Mouse (Mus musculus): ENCODE data around the gene Elmo1. TPM values are rescaled to one million over a fixed set of nuclear protein-coding genes. Genes with fewer than 3 reads are reported as not detected.

Elmo1 gene
- polyA plus RNA-seq, 1 experiment from 2014 or later: 21.4 TPM

- Histone ChIP-seq H3K4me3 (ENCODE audit: low read depth, low read length) (no peak overlapping the region), H3K9ac (ENCODE audit: low read depth, low read length) (no peak overlapping the region), H3K9me3 (ENCODE audit: control insufficient read depth, low read length) (no peaks in the 10 kb centered on the region), H3K4me2 (ENCODE audit: low read depth, low read length) (no peak overlapping the region), H3K27ac (replicated peaks; ENCODE audit: low read depth, low read length) (no peak overlapping the region; the same call in 1 of the 2 replicates), H3K27me3 (replicated peaks; ENCODE audit: control insufficient read depth, insufficient read depth, low read length) (no peaks in the 10 kb centered on the region), H3K4me1 (ENCODE audit: control insufficient read depth, insufficient read depth, low read length) (peaks cover 14% of the 10 kb centered on the region), H3K36me3 (ENCODE audit: control insufficient read depth, insufficient read depth, low read length) (no peaks in the 10 kb centered on the region)
- ATAC-seq (ENCODE audit: low read depth) (no peak), DNase-seq (ENCODE audit: low spot score) (no peak)
- WGBS: 72% methylated on average over 3 of the region's 3 CpGs
Measured at GRCm38 (mm10) chr13:20098594-20098965, 8.2 kb downstream of the Elmo1 start.

GRCm38 (mm10) chr13:20099546-20099945 is 9.2 kb downstream of the Elmo1 start:
- Histone ChIP-seq H3K4me1 (ENCODE audit: control insufficient read depth, insufficient read depth, low read length) (peaks cover 14% of the 10 kb centered on the region), H3K9ac (ENCODE audit: low read depth, low read length) (no peak overlapping the region), H3K27me3 (replicated peaks; ENCODE audit: control insufficient read depth, insufficient read depth, low read length) (no peaks in the 10 kb centered on the region), H3K27ac (replicated peaks; ENCODE audit: low read depth, low read length) (no peak overlapping the region; the same call in 1 of the 2 replicates), H3K36me3 (ENCODE audit: control insufficient read depth, insufficient read depth, low read length) (no peaks in the 10 kb centered on the region), H3K4me2 (ENCODE audit: low read depth, low read length) (no peak overlapping the region), H3K9me3 (ENCODE audit: control insufficient read depth, low read length) (no peaks in the 10 kb centered on the region), H3K4me3 (ENCODE audit: low read depth, low read length) (no peak overlapping the region)
- 0 out of 2 replicates have a peak, but pooled peaks have one; percentile 5 for ATAC-seq (ENCODE audit: low read depth)
- 23% methylated on average over 4 of the region's 4 CpGs for WGBS
- DNase-seq (ENCODE audit: low spot score): no peak

GRCm38 (mm10) chr13:20100357-20100756 is 10.0 kb downstream of the Elmo1 start:
- H3K27me3 ChIP-seq (replicated peaks; ENCODE audit: control insufficient read depth, insufficient read depth, low read length): no peaks in the 10 kb centered on the region
- ATAC-seq (ENCODE audit: low read depth) (no peak), DNase-seq (ENCODE audit: low spot score) (no peak)
- 58% methylated on average over 3 of the region's 3 CpGs for WGBS
- H3K36me3 ChIP-seq (ENCODE audit: control insufficient read depth, insufficient read depth, low read length): no peaks in the 10 kb centered on the region
- no peaks in the 10 kb centered on the region for H3K9me3 ChIP-seq (ENCODE audit: control insufficient read depth, low read length)
- no peak overlapping the region for H3K27ac ChIP-seq (replicated peaks; ENCODE audit: low read depth, low read length)
- no peak overlapping the region for H3K4me2 ChIP-seq (ENCODE audit: low read depth, low read length)
- no peak overlapping the region for H3K9ac ChIP-seq (ENCODE audit: low read depth, low read length)
- no peak overlapping the region for H3K4me3 ChIP-seq (ENCODE audit: low read depth, low read length)
- peaks cover 14% of the 10 kb centered on the region for H3K4me1 ChIP-seq (ENCODE audit: control insufficient read depth, insufficient read depth, low read length)

- Histone ChIP-seq H3K9ac (ENCODE audit: low read depth, low read length) (no peak overlapping the region), H3K36me3 (ENCODE audit: control insufficient read depth, insufficient read depth, low read length) (no peaks in the 10 kb centered on the region), H3K4me1 (ENCODE audit: control insufficient read depth, insufficient read depth, low read length) (peaks cover 14% of the 10 kb centered on the region), H3K9me3 (ENCODE audit: control insufficient read depth, low read length) (no peaks in the 10 kb centered on the region), H3K4me2 (ENCODE audit: low read depth, low read length) (no peak overlapping the region), H3K27me3 (replicated peaks; ENCODE audit: control insufficient read depth, insufficient read depth, low read length) (no peaks in the 10 kb centered on the region), H3K27ac (replicated peaks; ENCODE audit: low read depth, low read length) (no peak overlapping the region), H3K4me3 (ENCODE audit: low read depth, low read length) (no peak overlapping the region)
- WGBS: 74% methylated on average over 5 of the region's 5 CpGs
- DNase-seq (ENCODE audit: low spot score) (no peak), ATAC-seq (ENCODE audit: low read depth) (no peak)
Measured at GRCm38 (mm10) chr13:20101691-20102090, 11.3 kb downstream of the Elmo1 start.

- WGBS: 73% methylated on average over 2 of the region's 2 CpGs
- Histone ChIP-seq H3K27ac (replicated peaks; ENCODE audit: low read depth, low read length) (no peak overlapping the region), H3K27me3 (replicated peaks; ENCODE audit: control insufficient read depth, insufficient read depth, low read length) (no peaks in the 10 kb centered on the region), H3K4me1 (ENCODE audit: control insufficient read depth, insufficient read depth, low read length) (no peaks in the 10 kb centered on the region), H3K9me3 (ENCODE audit: control insufficient read depth, low read length) (no peaks in the 10 kb centered on the region), H3K9ac (ENCODE audit: low read depth, low read length) (no peak overlapping the region), H3K4me2 (ENCODE audit: low read depth, low read length) (no peak overlapping the region), H3K36me3 (ENCODE audit: control insufficient read depth, insufficient read depth, low read length) (no peaks in the 10 kb centered on the region), H3K4me3 (ENCODE audit: low read depth, low read length) (no peak overlapping the region)
- ATAC-seq (ENCODE audit: low read depth): no peak
- no peak for DNase-seq (ENCODE audit: low spot score)
Measured at GRCm38 (mm10) chr13:20104791-20105190, 14.4 kb downstream of the Elmo1 start.

- Histone ChIP-seq H3K9me3 (ENCODE audit: control insufficient read depth, low read length) (no peaks in the 10 kb centered on the region), H3K36me3 (ENCODE audit: control insufficient read depth, insufficient read depth, low read length) (no peaks in the 10 kb centered on the region), H3K27me3 (replicated peaks; ENCODE audit: control insufficient read depth, insufficient read depth, low read length) (no peaks in the 10 kb centered on the region), H3K4me2 (ENCODE audit: low read depth, low read length) (no peak overlapping the region), H3K4me3 (ENCODE audit: low read depth, low read length) (no peak overlapping the region), H3K4me1 (ENCODE audit: control insufficient read depth, insufficient read depth, low read length) (no peaks in the 10 kb centered on the region), H3K27ac (replicated peaks; ENCODE audit: low read depth, low read length) (no peak overlapping the region), H3K9ac (ENCODE audit: low read depth, low read length) (no peak overlapping the region)
- no peak for ATAC-seq (ENCODE audit: low read depth)
- 78% methylated on average over 2 of the region's 2 CpGs for WGBS
- DNase-seq (ENCODE audit: low spot score): no peak
Measured at GRCm38 (mm10) chr13:20105996-20106395, 15.6 kb downstream of the Elmo1 start.

GRCm38 (mm10) chr13:20107953-20108498 is 17.6 kb downstream of the Elmo1 start:
- Histone ChIP-seq H3K36me3 (ENCODE audit: control insufficient read depth, insufficient read depth, low read length) (no peaks in the 10 kb centered on the region), H3K4me1 (ENCODE audit: control insufficient read depth, insufficient read depth, low read length) (no peaks in the 10 kb centered on the region), H3K4me3 (ENCODE audit: low read depth, low read length) (no peak overlapping the region), H3K9ac (ENCODE audit: low read depth, low read length) (no peak overlapping the region), H3K4me2 (ENCODE audit: low read depth, low read length) (no peak overlapping the region), H3K27me3 (replicated peaks; ENCODE audit: control insufficient read depth, insufficient read depth, low read length) (no peaks in the 10 kb centered on the region), H3K27ac (replicated peaks; ENCODE audit: low read depth, low read length) (no peak overlapping the region), H3K9me3 (ENCODE audit: control insufficient read depth, low read length) (no peaks in the 10 kb centered on the region)
- ATAC-seq (ENCODE audit: low read depth): no peak
- WGBS: 91% methylated on average over 5 of the region's 5 CpGs
- DNase-seq (ENCODE audit: low spot score): no peak

- no peak for DNase-seq (ENCODE audit: low spot score)
- 41% methylated on average over 10 of the region's 10 CpGs for WGBS
- no peaks in the 10 kb centered on the region for H3K27me3 ChIP-seq (replicated peaks; ENCODE audit: control insufficient read depth, insufficient read depth, low read length)
- H3K9me3 ChIP-seq (ENCODE audit: control insufficient read depth, low read length): no peaks in the 10 kb centered on the region
- ATAC-seq (ENCODE audit: low read depth): no peak
- H3K4me1 ChIP-seq (ENCODE audit: control insufficient read depth, insufficient read depth, low read length): no peaks in the 10 kb centered on the region
- H3K27ac ChIP-seq (replicated peaks; ENCODE audit: low read depth, low read length): no peak overlapping the region
- H3K9ac ChIP-seq (ENCODE audit: low read depth, low read length): no peak overlapping the region
- H3K36me3 ChIP-seq (ENCODE audit: control insufficient read depth, insufficient read depth, low read length): no peaks in the 10 kb centered on the region
- H3K4me2 ChIP-seq (ENCODE audit: low read depth, low read length): no peak overlapping the region
- no peak overlapping the region for H3K4me3 ChIP-seq (ENCODE audit: low read depth, low read length)
Measured at GRCm38 (mm10) chr13:20108956-20109355, 18.6 kb downstream of the Elmo1 start.

- ATAC-seq (ENCODE audit: low read depth): no peak
- DNase-seq (ENCODE audit: low spot score): no peak
- no peak overlapping the region for H3K4me2 ChIP-seq (ENCODE audit: low read depth, low read length)
- no peaks in the 10 kb centered on the region for H3K27me3 ChIP-seq (replicated peaks; ENCODE audit: control insufficient read depth, insufficient read depth, low read length)
- no peaks in the 10 kb centered on the region for H3K4me1 ChIP-seq (ENCODE audit: control insufficient read depth, insufficient read depth, low read length)
- no peak overlapping the region for H3K9ac ChIP-seq (ENCODE audit: low read depth, low read length)
- no peak overlapping the region for H3K4me3 ChIP-seq (ENCODE audit: low read depth, low read length)
- 36% methylated on average over 2 of the region's 2 CpGs for WGBS
- no peaks in the 10 kb centered on the region for H3K36me3 ChIP-seq (ENCODE audit: control insufficient read depth, insufficient read depth, low read length)
- no peak overlapping the region for H3K27ac ChIP-seq (replicated peaks; ENCODE audit: low read depth, low read length)
- no peaks in the 10 kb centered on the region for H3K9me3 ChIP-seq (ENCODE audit: control insufficient read depth, low read length)
Measured at GRCm38 (mm10) chr13:20109446-20109845, 19.1 kb downstream of the Elmo1 start.

All from embryonic facial prominence, embryonic 14.5 days (tissue).